Mouse (Mus musculus) liver, embryonic 11.5 days (tissue): Measurements from ENCODE around the gene Tmem260. TPM values are rescaled to one million over a fixed set of nuclear protein-coding genes. Genes with fewer than 3 reads are reported as not detected.

Experiments
- ATAC-seq: fragments of 200-750 bp; cut with Nextera tagmentation; replicated peaks from 2 replicates; pipeline ENCODE4 v1.8.0; 2017; ENCODE audit warnings: moderate number of reproducible peaks, mild to moderate bottlenecking, moderate TSS enrichment, moderate library complexity; ENCODE audit not compliant: low FRiP score
- DNase-seq: peaks from one replicate; pipeline ENCODE4 v3.0.0-alpha.2; 2017; ENCODE audit warnings: low spot score
- H3K27ac ChIP-seq: fragments of 300-500 bp; sonication (generic); 2 replicates; pipeline ENCODE4 v1.5.1; 2014; ENCODE audit warnings: mild to moderate bottlenecking, low read depth, low read length, control low read depth
- H3K27me3 ChIP-seq: fragments of 300-500 bp; sonication (generic); replicated peaks from 2 replicates; pipeline ENCODE4 v1.6.1; 2014; ENCODE audit warnings: low read length, mixed read lengths; ENCODE audit not compliant: control insufficient read depth, insufficient read depth
- H3K36me3 ChIP-seq: fragments of 300-500 bp; sonication (generic); 2 replicates; pipeline ENCODE4 v1.6.1; 2014; ENCODE audit warnings: mild to moderate bottlenecking, low read length, moderate library complexity, mixed read lengths; ENCODE audit not compliant: control insufficient read depth, insufficient read depth
- H3K4me1 ChIP-seq: fragments of 300-500 bp; sonication (generic); replicated peaks from 2 replicates; pipeline ENCODE4 v1.6.1; 2014; ENCODE audit warnings: low read length, mixed read lengths; ENCODE audit not compliant: control insufficient read depth, insufficient read depth
- H3K4me2 ChIP-seq: fragments of 300-500 bp; sonication (generic); 2 replicates; pipeline ENCODE4 v1.6.1; 2014; ENCODE audit warnings: mild to moderate bottlenecking, control low read depth, moderate library complexity
- H3K4me3 ChIP-seq: fragments of 300-500 bp; sonication (generic); 2 replicates; pipeline ENCODE4 v1.5.1; 2014; ENCODE audit warnings: low read depth, low read length, control low read depth
- H3K9ac ChIP-seq: fragments of 300-500 bp; sonication (generic); 2 replicates; pipeline ENCODE4 v1.6.1; 2014; ENCODE audit warnings: low read depth, low read length, control low read depth
- H3K9me3 ChIP-seq: fragments of 300-500 bp; sonication (generic); 2 replicates; pipeline ENCODE4 v1.6.1; 2016; ENCODE audit warnings: low read length, inconsistent platforms, mixed read lengths; ENCODE audit not compliant: control insufficient read depth
- WGBS: fragments of 180-500 bp; shearing (Covaris S2); extraction: QIAGEN DNeasy Blood & Tissue Kit; methylation state at CpG from one replicate; pipeline ENCODE4 v1.1.7; 2014; 5-methylcytosine and 5-hydroxymethylcytosine counted together
- polyA plus RNA-seq: library from polyadenylated mRNA; unstranded; fragments of >200 nt; fragmentation: Nextera tagmentation; extraction: Ambion mirVana; gene quantifications from 2 replicates; pipeline ENCODE4 v1.2.1, GENCODE M21; 2014

The Tmem260 gene
- polyA plus RNA-seq: 13.8 and 15.5 TPM in 2 replicates

- WGBS: under 1% methylated on average over 68 of the region's 69 CpGs
- peak; percentile 96 for DNase-seq
- Histone ChIP-seq H3K9me3 (no peaks in the 10 kb centered on the region), H3K36me3 (no peaks in the 10 kb centered on the region), H3K27ac (peak within 1 kb of the TSS; percentile 52; the same call in 1 of the 2 replicates), H3K4me2 (peak within 1 kb of the TSS; percentile 81), H3K9ac (peak within 1 kb of the TSS; percentile 95), H3K4me1 (peaks cover 5% of the 10 kb centered on the region; the same call in 1 of the 2 replicates), H3K27me3 (no peaks in the 10 kb centered on the region; the same call in 1 of the 2 replicates), H3K4me3 (peak within 1 kb of the TSS; percentile 87)
- ATAC-seq: peak; percentile 97
These were observed at the start of gene Tmem260 for GRCm38 (mm10) chr14:48445984-48446683. TSS of gene Tmem260 (plus strand) at chr14:48446124.

- no peak for DNase-seq
- no peaks in the 10 kb centered on the region for H3K27me3 ChIP-seq
- no peaks in the 10 kb centered on the region for H3K9me3 ChIP-seq
- H3K36me3 ChIP-seq: no peaks in the 10 kb centered on the region
- no peak overlapping the region for H3K4me2 ChIP-seq
- H3K4me3 ChIP-seq: no peak overlapping the region
- no peaks in the 10 kb centered on the region for H3K4me1 ChIP-seq
- H3K9ac ChIP-seq: no peak overlapping the region
- 83% methylated on average over 13 of the region's 13 CpGs for WGBS
- ATAC-seq: no peak
- no peak overlapping the region for H3K27ac ChIP-seq
These were observed 39.8 kb upstream of the Tmem260 start for GRCm38 (mm10) chr14:48406086-48406485.

- no peak overlapping the region for H3K9ac ChIP-seq
- H3K27me3 ChIP-seq: no peaks in the 10 kb centered on the region
- WGBS: 83% methylated on average over 3 of the region's 3 CpGs
- no peaks in the 10 kb centered on the region for H3K36me3 ChIP-seq
- H3K4me2 ChIP-seq: no peak overlapping the region
- H3K4me3 ChIP-seq: no peak overlapping the region
- H3K9me3 ChIP-seq: no peaks in the 10 kb centered on the region
- no peak for DNase-seq
- ATAC-seq: no peak
- H3K27ac ChIP-seq: no peak overlapping the region
- H3K4me1 ChIP-seq: peaks cover 3% of the 10 kb centered on the region
These were observed 28.9 kb upstream of the Tmem260 start for GRCm38 (mm10) chr14:48417064-48417463.

GRCm38 (mm10) chr14:48418264-48418663 is 27.7 kb upstream of the Tmem260 start:
- 63% methylated on average over 3 of the region's 3 CpGs for WGBS
- Histone ChIP-seq H3K4me3 (no peak overlapping the region), H3K36me3 (no peaks in the 10 kb centered on the region), H3K9me3 (no peaks in the 10 kb centered on the region), H3K27ac (no peak overlapping the region), H3K4me2 (no peak overlapping the region), H3K4me1 (peaks cover 5% of the 10 kb centered on the region), H3K27me3 (no peaks in the 10 kb centered on the region; the same call in 1 of the 2 replicates), H3K9ac (no peak overlapping the region)
- ATAC-seq (no peak), DNase-seq (no peak)

- Histone ChIP-seq H3K9ac (no peak overlapping the region), H3K4me1 (peaks cover 5% of the 10 kb centered on the region), H3K27me3 (no peaks in the 10 kb centered on the region; the same call in 1 of the 2 replicates), H3K9me3 (no peaks in the 10 kb centered on the region), H3K27ac (no peak overlapping the region), H3K36me3 (no peaks in the 10 kb centered on the region), H3K4me2 (no peak overlapping the region), H3K4me3 (no peak overlapping the region)
- no peak for DNase-seq
- WGBS: 75% methylated on average over 5 of the region's 5 CpGs
- no peak for ATAC-seq
These were observed 27.3 kb upstream of the Tmem260 start for GRCm38 (mm10) chr14:48418672-48419071.

- Histone ChIP-seq H3K4me2 (peak overlapping the region; percentile 54), H3K4me3 (no peak overlapping the region), H3K9ac (no peak overlapping the region), H3K9me3 (no peaks in the 10 kb centered on the region), H3K27ac (no peak overlapping the region), H3K27me3 (no peaks in the 10 kb centered on the region; the same call in 1 of the 2 replicates), H3K4me1 (peaks cover 5% of the 10 kb centered on the region), H3K36me3 (no peaks in the 10 kb centered on the region)
- ATAC-seq (no peak), DNase-seq (no peak)
- 15% methylated on average over 6 of the region's 6 CpGs for WGBS
These were observed 24.4 kb upstream of the Tmem260 start for GRCm38 (mm10) chr14:48421476-48421875.

GRCm38 (mm10) chr14:48421996-48422395 is 23.9 kb upstream of the Tmem260 start:
- no peak overlapping the region for H3K27ac ChIP-seq
- WGBS: 7% methylated on average over 6 of the region's 6 CpGs
- peak overlapping the region; percentile 54 for H3K4me2 ChIP-seq
- H3K4me3 ChIP-seq: 0 out of 2 replicates have a peak overlapping the region, but pooled peaks have one; percentile 7
- no peak overlapping the region for H3K9ac ChIP-seq
- H3K27me3 ChIP-seq: no peaks in the 10 kb centered on the region; the same call in 1 of the 2 replicates
- DNase-seq (no peak), ATAC-seq (peak; percentile 68)
- H3K4me1 ChIP-seq: peaks cover 5% of the 10 kb centered on the region
- H3K9me3 ChIP-seq: no peaks in the 10 kb centered on the region
- no peaks in the 10 kb centered on the region for H3K36me3 ChIP-seq

GRCm38 (mm10) chr14:48422436-48422835 is 23.5 kb upstream of the Tmem260 start:
- Histone ChIP-seq H3K4me3 (no peak overlapping the region), H3K9ac (no peak overlapping the region), H3K4me1 (peaks cover 5% of the 10 kb centered on the region), H3K27ac (no peak overlapping the region), H3K36me3 (no peaks in the 10 kb centered on the region), H3K9me3 (no peaks in the 10 kb centered on the region), H3K27me3 (no peaks in the 10 kb centered on the region; the same call in 1 of the 2 replicates), H3K4me2 (peak overlapping the region; percentile 54)
- ATAC-seq (no peak), DNase-seq (no peak)
- 20% methylated on average over 4 of the region's 4 CpGs for WGBS

- Histone ChIP-seq H3K27me3 (no peaks in the 10 kb centered on the region; the same call in 1 of the 2 replicates), H3K27ac (no peak overlapping the region), H3K36me3 (no peaks in the 10 kb centered on the region), H3K9ac (no peak overlapping the region), H3K4me1 (peaks cover 5% of the 10 kb centered on the region), H3K4me2 (no peak overlapping the region), H3K9me3 (no peaks in the 10 kb centered on the region), H3K4me3 (no peak overlapping the region)
- no peak for ATAC-seq
- WGBS: 52% methylated on average over 7 of the region's 7 CpGs
- no peak for DNase-seq
These were observed 23.0 kb upstream of the Tmem260 start for GRCm38 (mm10) chr14:48422901-48423300.
